Mouse (Mus musculus) midbrain, embryonic 14.5 days (tissue): ENCODE measurements around the gene Mecom. TPM values are rescaled to one million over a fixed set of nuclear protein-coding genes. Genes with fewer than 3 reads are reported as not detected.

Experiments used
- ATAC-seq: fragments of 200-750 bp; cut with Nextera tagmentation; 2 replicates; pipeline ENCODE4 v1.8.0; 2017; ENCODE audit warnings: moderate number of reproducible peaks, moderate library complexity; ENCODE audit not compliant: low FRiP score, low TSS enrichment
- DNase-seq: peaks from one replicate; pipeline ENCODE4 v3.0.0-alpha.2; 2015
- H3K27ac ChIP-seq: fragments of 300-500 bp; sonication (generic); replicated peaks from 2 replicates; pipeline ENCODE4 v1.5.1; 2014; ENCODE audit warnings: mild to moderate bottlenecking, low read depth, low read length, moderate library complexity
- H3K27me3 ChIP-seq: fragments of 300-500 bp; sonication (generic); 2 replicates; pipeline ENCODE4 v1.6.1; 2014; ENCODE audit warnings: low read length, control low read depth, mixed read lengths; ENCODE audit not compliant: control insufficient read depth, insufficient read depth
- H3K36me3 ChIP-seq: fragments of 300-500 bp; sonication (generic); 2 replicates; pipeline ENCODE4 v1.6.1; 2014; ENCODE audit warnings: low read length, control low read depth; ENCODE audit not compliant: control insufficient read depth, insufficient read depth
- H3K4me1 ChIP-seq: fragments of 300-500 bp; sonication (generic); 2 replicates; pipeline ENCODE4 v1.6.1; 2014; ENCODE audit warnings: mild to moderate bottlenecking, antibody characterized with exemption, low read length, control low read depth; ENCODE audit not compliant: control insufficient read depth, insufficient read depth
- H3K4me2 ChIP-seq: fragments of 300-500 bp; sonication (generic); 2 replicates; pipeline ENCODE4 v1.6.1; 2014; ENCODE audit warnings: mild to moderate bottlenecking, low read length, moderate library complexity
- H3K4me3 ChIP-seq: fragments of 300-500 bp; sonication (generic); replicated peaks from 2 replicates; pipeline ENCODE4 v1.5.1; 2014; ENCODE audit warnings: low read depth, low read length
- H3K9ac ChIP-seq: fragments of 300-500 bp; sonication (generic); replicated peaks from 2 replicates; pipeline ENCODE4 v1.6.1; 2014; ENCODE audit warnings: mild to moderate bottlenecking, low read length, moderate library complexity
- H3K9me3 ChIP-seq: fragments of 300-500 bp; sonication (generic); 2 replicates; pipeline ENCODE4 v1.6.1; 2016; ENCODE audit warnings: low read length, control low read depth, mixed read lengths; ENCODE audit not compliant: control insufficient read depth
- WGBS: fragments of 180-500 bp; shearing (Covaris S2); extraction: QIAGEN DNeasy Blood & Tissue Kit; methylation state at CpG from one replicate; pipeline ENCODE4 v1.1.7; 2014; 5-methylcytosine and 5-hydroxymethylcytosine counted together
- polyA plus RNA-seq: library from polyadenylated mRNA; unstranded; fragments of >200 nt; fragmentation: Nextera tagmentation; extraction: Ambion mirVana; gene quantifications from 2 replicates; pipeline ENCODE4 v1.2.1, GENCODE M21; 2014

Mecom gene
- polyA plus RNA-seq, 1 experiment from 2014 or later: 10.1 TPM

DNA sequence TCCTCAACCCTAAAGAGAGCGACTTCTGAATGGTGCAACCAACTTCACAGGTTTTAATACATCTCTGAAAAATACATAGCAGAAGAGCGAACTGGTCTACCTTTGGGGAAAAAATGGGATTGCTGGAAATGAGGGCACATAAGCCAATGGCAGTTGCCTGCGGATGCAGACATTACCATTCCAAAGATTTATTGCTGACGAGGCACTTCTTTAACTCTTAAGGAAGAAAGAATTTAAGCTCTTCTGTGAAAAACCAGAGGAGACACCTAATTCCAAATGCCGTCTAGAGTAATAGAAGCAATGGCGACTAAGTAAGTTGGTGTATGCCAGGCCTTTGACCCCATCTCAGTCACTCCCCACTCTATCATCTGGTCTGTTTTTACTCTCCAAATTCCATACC is 240.2 kb downstream of the Mecom start:
- Histone ChIP-seq H3K9ac (no peak overlapping the region), H3K9me3 (no peaks in the 10 kb centered on the region), H3K4me2 (no peak overlapping the region), H3K27me3 (no peaks in the 10 kb centered on the region), H3K27ac (no peak overlapping the region), H3K36me3 (no peaks in the 10 kb centered on the region), H3K4me3 (no peak overlapping the region), H3K4me1 (no peaks in the 10 kb centered on the region)
- ATAC-seq (no peak), DNase-seq (no peak)
- WGBS: 91% methylated on average over 6 of the region's 6 CpGs

- 70% methylated on average over 3 of the region's 3 CpGs for WGBS
- ATAC-seq: no peak
- H3K9ac ChIP-seq: no peak overlapping the region
- no peak overlapping the region for H3K4me2 ChIP-seq
- no peaks in the 10 kb centered on the region for H3K36me3 ChIP-seq
- no peak overlapping the region for H3K27ac ChIP-seq
- no peak overlapping the region for H3K4me3 ChIP-seq
- H3K27me3 ChIP-seq: no peaks in the 10 kb centered on the region
- H3K4me1 ChIP-seq: no peaks in the 10 kb centered on the region
- no peak for DNase-seq
- no peaks in the 10 kb centered on the region for H3K9me3 ChIP-seq
Measured at GRCm38 (mm10) chr3:30306080-30306479, 241.7 kb downstream of the Mecom start.

DNA sequence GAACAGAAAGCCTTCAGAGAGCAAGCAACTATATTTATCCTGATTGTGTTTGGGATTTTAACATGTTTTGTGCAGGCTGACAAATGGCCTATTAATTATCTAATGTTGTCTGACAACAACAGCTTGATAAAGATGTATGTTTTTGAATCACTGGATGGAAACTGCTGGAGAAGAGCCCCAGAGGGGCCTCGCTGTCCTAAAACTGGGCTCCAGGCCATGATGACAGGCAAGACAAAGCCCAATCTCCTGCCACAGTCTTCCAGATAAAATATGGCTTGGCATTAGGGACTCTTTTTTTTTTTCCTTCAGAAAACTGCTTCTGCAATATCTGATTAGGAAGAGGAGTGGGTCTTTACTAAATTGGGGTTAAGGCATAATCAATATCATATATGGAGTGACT is 248.3 kb downstream of the Mecom start:
- Histone ChIP-seq H3K27me3 (no peaks in the 10 kb centered on the region), H3K4me1 (peaks cover 10% of the 10 kb centered on the region; the same call in 1 of the 2 replicates), H3K9ac (no peak overlapping the region), H3K9me3 (no peaks in the 10 kb centered on the region), H3K4me2 (no peak overlapping the region), H3K4me3 (no peak overlapping the region), H3K27ac (no peak overlapping the region), H3K36me3 (no peaks in the 10 kb centered on the region)
- ATAC-seq (no peak), DNase-seq (peak; percentile 53)
- WGBS: 26% methylated on average over 1 of the region's 1 CpGs

DNA sequence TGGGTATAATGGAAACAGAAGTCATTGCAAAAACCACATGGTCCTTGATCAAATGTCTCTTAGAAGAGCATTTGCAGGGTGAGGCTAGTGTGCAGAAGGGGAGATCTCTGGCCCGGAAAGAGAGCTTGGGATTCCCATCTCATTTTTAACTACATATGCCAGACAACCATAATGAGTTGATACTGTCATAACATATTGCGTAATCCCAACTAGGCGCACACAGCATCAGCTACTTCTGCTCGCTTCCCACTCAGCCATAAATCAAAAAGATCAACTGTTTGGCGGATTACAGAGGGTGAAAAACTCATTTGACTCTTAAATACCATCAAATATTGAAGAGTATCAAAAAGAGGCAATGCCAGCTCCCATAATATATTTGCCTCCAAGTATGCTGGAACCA is 253.4 kb downstream of the Mecom start:
- Histone ChIP-seq H3K9ac (no peak overlapping the region), H3K9me3 (no peaks in the 10 kb centered on the region), H3K4me2 (no peak overlapping the region), H3K27ac (no peak overlapping the region), H3K27me3 (no peaks in the 10 kb centered on the region), H3K36me3 (no peaks in the 10 kb centered on the region), H3K4me1 (peaks cover 7% of the 10 kb centered on the region; the same call in 1 of the 2 replicates), H3K4me3 (no peak overlapping the region)
- WGBS: 94% methylated on average over 5 of the region's 5 CpGs
- ATAC-seq: no peak
- DNase-seq: no peak

DNA sequence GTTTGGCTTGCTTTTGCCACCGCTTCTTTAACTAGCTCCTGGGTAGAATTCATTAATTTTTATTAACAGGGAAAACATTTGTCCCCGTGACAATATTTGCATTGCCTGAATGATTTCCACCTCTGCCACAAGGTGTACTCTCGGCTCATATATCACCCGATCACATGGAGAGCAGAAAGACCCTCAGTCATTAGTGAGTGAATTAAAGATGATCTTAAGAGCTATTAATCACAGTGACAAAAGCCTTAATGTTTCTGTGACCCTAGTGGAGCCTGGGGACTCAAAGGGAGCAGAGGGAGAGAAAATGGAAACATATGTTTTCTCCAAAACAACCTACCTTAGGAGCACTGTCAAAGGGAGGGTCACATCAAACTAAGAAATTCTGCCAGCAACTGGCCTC is 261.3 kb downstream of the Mecom start:
- no peaks in the 10 kb centered on the region for H3K27me3 ChIP-seq
- H3K4me1 ChIP-seq: peaks cover 7% of the 10 kb centered on the region; the same call in 1 of the 2 replicates
- WGBS: 41% methylated on average over 4 of the region's 4 CpGs
- H3K4me3 ChIP-seq: no peak overlapping the region
- no peaks in the 10 kb centered on the region for H3K9me3 ChIP-seq
- DNase-seq: no peak
- no peaks in the 10 kb centered on the region for H3K36me3 ChIP-seq
- H3K9ac ChIP-seq: no peak overlapping the region
- H3K27ac ChIP-seq: no peak overlapping the region
- H3K4me2 ChIP-seq: no peak overlapping the region
- ATAC-seq: no peak

GRCm38 (mm10) chr3:30284094-30284493 is 263.7 kb downstream of the Mecom start:
- Histone ChIP-seq H3K4me1 (peaks cover 7% of the 10 kb centered on the region; the same call in 1 of the 2 replicates), H3K36me3 (no peaks in the 10 kb centered on the region), H3K4me2 (no peak overlapping the region), H3K27ac (no peak overlapping the region), H3K27me3 (no peaks in the 10 kb centered on the region), H3K9ac (no peak overlapping the region), H3K4me3 (no peak overlapping the region), H3K9me3 (no peaks in the 10 kb centered on the region)
- DNase-seq (no peak), ATAC-seq (no peak)
- 78% methylated on average over 4 of the region's 4 CpGs for WGBS

- no peak overlapping the region for H3K4me3 ChIP-seq
- H3K27ac ChIP-seq: no peak overlapping the region
- DNase-seq (no peak), ATAC-seq (no peak)
- H3K27me3 ChIP-seq: no peaks in the 10 kb centered on the region
- H3K9ac ChIP-seq: no peak overlapping the region
- no peaks in the 10 kb centered on the region for H3K36me3 ChIP-seq
- no peaks in the 10 kb centered on the region for H3K9me3 ChIP-seq
- WGBS: 87% methylated on average over 5 of the region's 5 CpGs
- peaks cover 7% of the 10 kb centered on the region; the same call in 1 of the 2 replicates for H3K4me1 ChIP-seq
- no peak overlapping the region for H3K4me2 ChIP-seq
Measured at GRCm38 (mm10) chr3:30283562-30283961, 264.2 kb downstream of the Mecom start.

- no peak for ATAC-seq
Measured at GRCm38 (mm10) chr3:30277569-30277968, 270.2 kb downstream of the Mecom start.

DNA sequence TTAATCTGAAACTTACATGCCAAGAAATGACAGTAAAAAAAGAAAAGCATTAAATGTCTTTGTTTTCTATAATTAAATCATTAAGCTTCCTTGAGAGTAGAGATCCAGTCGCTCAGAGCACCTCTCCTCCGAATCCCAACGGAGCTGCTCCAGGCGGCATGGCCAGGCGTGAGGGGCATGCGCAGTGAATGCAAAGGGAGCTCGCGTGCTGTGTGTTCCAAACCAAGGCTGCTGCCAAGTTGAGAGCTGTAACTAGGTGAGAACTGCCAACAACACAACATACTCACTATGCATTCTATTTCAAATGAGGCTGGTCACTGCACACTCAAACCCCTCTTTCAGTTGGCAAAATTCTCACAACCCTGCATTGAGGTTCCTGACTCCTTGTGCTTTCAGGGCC is 271.7 kb downstream of the Mecom start:
- no peak overlapping the region for H3K9ac ChIP-seq
- H3K4me2 ChIP-seq: no peak overlapping the region
- H3K27me3 ChIP-seq: no peaks in the 10 kb centered on the region
- no peak for ATAC-seq
- WGBS: 85% methylated on average over 8 of the region's 8 CpGs
- H3K36me3 ChIP-seq: no peaks in the 10 kb centered on the region
- no peak overlapping the region for H3K4me3 ChIP-seq
- no peak overlapping the region for H3K27ac ChIP-seq
- DNase-seq: peak; percentile 51
- no peaks in the 10 kb centered on the region for H3K4me1 ChIP-seq
- H3K9me3 ChIP-seq: no peaks in the 10 kb centered on the region

More at GRCm38 (mm10) chr3:30277569-30277968, 270.2 kb downstream of the Mecom start:
- H3K36me3 ChIP-seq: no peaks in the 10 kb centered on the region
- no peak overlapping the region for H3K9ac ChIP-seq
- no peaks in the 10 kb centered on the region for H3K27me3 ChIP-seq
- H3K9me3 ChIP-seq: no peaks in the 10 kb centered on the region
- no peak for DNase-seq
- no peak overlapping the region for H3K27ac ChIP-seq
- no peak overlapping the region for H3K4me3 ChIP-seq
- peaks cover 4% of the 10 kb centered on the region; the same call in 1 of the 2 replicates for H3K4me1 ChIP-seq
- WGBS: 73% methylated on average over 10 of the region's 10 CpGs
- H3K4me2 ChIP-seq: no peak overlapping the region
